Mouse (Mus musculus) lung, postnatal 0 days (tissue): Measurements from ENCODE around the gene Sim1. TPM values are rescaled to one million over a fixed set of nuclear protein-coding genes. Genes with fewer than 3 reads are reported as not detected.

Experiments
- ATAC-seq: fragments of 200-750 bp; cut with Nextera tagmentation; 2 replicates; pipeline ENCODE4 v1.8.0; 2017; ENCODE audit warnings: moderate library complexity
- DNase-seq: peaks from one replicate; pipeline ENCODE4 v3.0.0-alpha.2; 2016; ENCODE audit warnings: low spot score
- H3K27ac ChIP-seq: fragments of 300-500 bp; sonication (generic); 2 replicates; pipeline ENCODE4 v1.5.1; 2014; ENCODE audit warnings: antibody characterized with exemption, mild to moderate bottlenecking, low read length, mixed read lengths
- H3K27me3 ChIP-seq: fragments of 300-500 bp; sonication (generic); replicated peaks from 2 replicates; pipeline ENCODE4 v1.6.1; 2014; ENCODE audit warnings: low read length, mixed read lengths; ENCODE audit not compliant: insufficient read depth
- H3K36me3 ChIP-seq: fragments of 300-500 bp; sonication (generic); 2 replicates; pipeline ENCODE4 v1.6.1; 2014; ENCODE audit warnings: low read length, mixed read lengths; ENCODE audit not compliant: insufficient read depth
- H3K4me1 ChIP-seq: fragments of 300-500 bp; sonication (generic); 2 replicates; pipeline ENCODE4 v1.6.1; 2014; ENCODE audit warnings: antibody characterized with exemption, low read depth, low read length, mixed read lengths; ENCODE audit not compliant: insufficient read depth
- H3K4me2 ChIP-seq: fragments of 300-500 bp; sonication (generic); replicated peaks from 2 replicates; pipeline ENCODE4 v1.6.1; 2014; ENCODE audit warnings: low read depth, mild to moderate bottlenecking, low read length, moderate library complexity, mixed read lengths
- H3K4me3 ChIP-seq: fragments of 300-500 bp; sonication (generic); 2 replicates; pipeline ENCODE4 v1.5.1; 2014; ENCODE audit warnings: low read depth, low read length
- H3K9ac ChIP-seq: fragments of 300-500 bp; sonication (generic); replicated peaks from 2 replicates; pipeline ENCODE4 v1.6.1; 2014; ENCODE audit warnings: low read depth, mild to moderate bottlenecking
- H3K9me3 ChIP-seq: fragments of 300-500 bp; sonication (generic); 2 replicates; pipeline ENCODE4 v1.6.1; 2016; ENCODE audit warnings: low read length, mixed read lengths
- CTCF ChIP-seq: IDR thresholded peaks from 2 replicates; pipeline ENCODE4 v1.5.1; 2016; ENCODE audit warnings: antibody characterized with exemption, mild to moderate bottlenecking
- EP300 ChIP-seq: IDR thresholded peaks from 2 replicates; pipeline ENCODE4 v1.6.1; 2016; ENCODE audit warnings: antibody characterized with exemption, mild to moderate bottlenecking, control low read depth
- WGBS: fragments of 180-500 bp; shearing (Covaris S2); extraction: QIAGEN DNeasy Blood & Tissue Kit; methylation state at CpG from one replicate; pipeline ENCODE4 v1.1.7; 2014; 5-methylcytosine and 5-hydroxymethylcytosine counted together
- polyA plus RNA-seq: library from polyadenylated mRNA; unstranded; fragments of >200 nt; fragmentation: Nextera tagmentation; extraction: Ambion mirVana; gene quantifications from 2 replicates; pipeline ENCODE4 v1.2.1, GENCODE M21; 2015

The Sim1 gene
- polyA plus RNA-seq, 1 experiment from 2014 or later: not detected

GRCm38 (mm10) chr10:50890621-50891020, 3.9 kb upstream of the Sim1 start:
- WGBS: 16% methylated on average over 6 of the region's 6 CpGs
- no peak for TF ChIP-seq CTCF
- no peak for TF ChIP-seq EP300

GRCm38 (mm10) chr10:50891876-50892711, 2.5 kb upstream of the Sim1 start:
- ATAC-seq: no peak
- 1% methylated on average over 26 of the region's 26 CpGs for WGBS
- peaks cover 76% of the 10 kb centered on the region for H3K27me3 ChIP-seq

More at GRCm38 (mm10) chr10:50890621-50891020, 3.9 kb upstream of the Sim1 start:
- Histone ChIP-seq H3K4me1 (peaks cover 7% of the 10 kb centered on the region), H3K36me3 (no peaks in the 10 kb centered on the region), H3K9me3 (no peaks in the 10 kb centered on the region), H3K27me3 (peaks cover 64% of the 10 kb centered on the region), H3K4me2 (no peak overlapping the region), H3K27ac (no peak overlapping the region), H3K9ac (no peak overlapping the region), H3K4me3 (no peak overlapping the region)
- no peak for DNase-seq
- ATAC-seq: no peak

GRCm38 (mm10) chr10:50892751-50893320, 1.7 kb upstream of the Sim1 start:
- 2% methylated on average over 15 of the region's 15 CpGs for WGBS

More at GRCm38 (mm10) chr10:50891876-50892711, 2.5 kb upstream of the Sim1 start:
- TF ChIP-seq CTCF (no peak), EP300 (no peak)
- Histone ChIP-seq H3K9ac (no peak overlapping the region), H3K4me1 (peaks cover 7% of the 10 kb centered on the region), H3K4me3 (no peak overlapping the region), H3K36me3 (no peaks in the 10 kb centered on the region), H3K4me2 (no peak overlapping the region), H3K9me3 (no peaks in the 10 kb centered on the region), H3K27ac (no peak overlapping the region)
- DNase-seq: no peak

DNA sequence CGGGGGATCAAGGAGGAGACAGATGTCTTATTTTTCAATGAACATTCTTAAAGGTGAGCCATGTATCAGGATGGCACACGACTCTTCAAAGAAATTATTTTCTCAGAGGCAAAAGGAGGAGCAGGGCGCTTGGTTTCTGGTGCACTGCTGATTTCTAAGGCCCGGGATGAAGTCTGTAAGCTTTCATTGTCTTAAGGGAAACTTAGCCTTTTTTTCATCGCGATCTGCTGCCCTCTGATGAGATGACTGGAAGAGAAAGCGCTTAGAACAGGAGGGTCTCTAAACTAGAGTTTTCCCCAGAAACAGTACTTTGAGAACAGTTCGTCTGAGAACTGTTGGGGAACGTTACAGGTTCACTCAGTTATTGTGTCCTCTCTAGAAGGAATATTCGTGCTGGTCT, 1.0 kb upstream of the Sim1 start:
- WGBS: 7% methylated on average over 10 of the region's 10 CpGs
- peaks cover 87% of the 10 kb centered on the region for H3K27me3 ChIP-seq
- no peak overlapping the region for H3K27ac ChIP-seq
- H3K4me1 ChIP-seq: peaks cover 7% of the 10 kb centered on the region
- ATAC-seq (no peak), DNase-seq (no peak)
- no peak overlapping the region for H3K4me3 ChIP-seq
- no peaks in the 10 kb centered on the region for H3K36me3 ChIP-seq
- no peak overlapping the region for H3K4me2 ChIP-seq
- H3K9ac ChIP-seq: no peak overlapping the region
- no peaks in the 10 kb centered on the region for H3K9me3 ChIP-seq
- no peak for TF ChIP-seq EP300
- TF ChIP-seq CTCF: no peak

More at GRCm38 (mm10) chr10:50892751-50893320, 1.7 kb upstream of the Sim1 start:
- H3K36me3 ChIP-seq: no peaks in the 10 kb centered on the region
- no peak overlapping the region for H3K4me2 ChIP-seq
- TF ChIP-seq CTCF (no peak), EP300 (no peak)
- H3K4me3 ChIP-seq: no peak overlapping the region
- H3K9ac ChIP-seq: no peak overlapping the region
- no peaks in the 10 kb centered on the region for H3K9me3 ChIP-seq
- peaks cover 84% of the 10 kb centered on the region for H3K27me3 ChIP-seq
- DNase-seq (no peak), ATAC-seq (no peak)
- H3K4me1 ChIP-seq: peaks cover 7% of the 10 kb centered on the region
- H3K27ac ChIP-seq: no peak overlapping the region

DNA sequence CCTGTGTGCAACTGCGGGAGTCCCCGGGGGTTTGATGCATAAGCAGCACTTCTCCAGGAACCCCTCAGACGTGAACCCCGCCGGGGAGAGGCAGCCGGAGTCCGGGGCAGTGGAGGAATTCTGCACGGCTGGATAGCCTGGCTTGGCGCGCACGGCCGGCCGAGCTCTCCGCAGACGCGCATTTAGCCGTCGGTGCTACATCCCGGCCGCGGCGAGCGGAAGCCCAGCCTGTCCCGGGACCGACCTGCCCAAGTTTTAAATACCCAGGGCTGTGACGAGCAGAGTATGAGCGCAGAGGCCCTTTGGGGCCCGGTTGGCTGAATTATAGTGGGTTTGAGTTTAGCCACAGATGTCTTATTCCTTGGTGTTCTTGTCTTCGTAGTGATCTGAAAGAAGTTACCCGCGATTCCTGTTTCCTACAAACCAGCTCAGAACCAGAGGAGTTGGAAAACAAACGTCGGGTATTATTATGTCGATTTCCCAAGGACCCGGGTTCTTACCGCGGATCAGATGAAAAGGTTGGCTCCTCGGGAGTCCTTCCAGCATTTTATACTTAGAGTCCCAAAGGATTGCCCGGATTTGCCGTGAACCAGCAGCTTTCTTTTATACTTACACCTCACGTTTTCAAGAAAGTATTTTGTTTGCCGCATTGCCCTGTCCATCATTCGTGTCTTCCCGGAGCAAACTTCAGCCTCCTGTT, 687 bp downstream of the Sim1 start:
- peak overlapping the region; percentile 37 for H3K4me3 ChIP-seq
- H3K36me3 ChIP-seq: no peaks in the 10 kb centered on the region
- WGBS: under 1% methylated on average over 44 of the region's 44 CpGs
- peaks cover 89% of the 10 kb centered on the region for H3K27me3 ChIP-seq
- TF ChIP-seq CTCF (no peak), EP300 (no peak)
- H3K9ac ChIP-seq: no peak overlapping the region
- no peak for DNase-seq
- peaks cover 7% of the 10 kb centered on the region for H3K4me1 ChIP-seq
- peak overlapping the region; percentile 59 for H3K4me2 ChIP-seq
- H3K9me3 ChIP-seq: no peaks in the 10 kb centered on the region
- no peak overlapping the region for H3K27ac ChIP-seq
- peak; percentile 47 for ATAC-seq
